Mouse (Mus musculus) duodenum, adult 2 months (tissue): ENCODE measurements around the gene Fetub. TPM values are rescaled to one million over a fixed set of nuclear protein-coding genes. Genes with fewer than 3 reads are reported as not detected.

Experiments
- polyA plus RNA-seq: library from polyadenylated mRNA; depleted of rRNA; stranded (reverse); fragments of >200 nt; gene quantifications from 2 replicates; pipeline ENCODE4 v1.2.3, GENCODE M21; 2012; ENCODE audit warnings: low replicate concordance; rRNA removed

Gene Fetub
- 0.30 and 0.38 TPM in 2 replicates for polyA plus RNA-seq

DNA sequence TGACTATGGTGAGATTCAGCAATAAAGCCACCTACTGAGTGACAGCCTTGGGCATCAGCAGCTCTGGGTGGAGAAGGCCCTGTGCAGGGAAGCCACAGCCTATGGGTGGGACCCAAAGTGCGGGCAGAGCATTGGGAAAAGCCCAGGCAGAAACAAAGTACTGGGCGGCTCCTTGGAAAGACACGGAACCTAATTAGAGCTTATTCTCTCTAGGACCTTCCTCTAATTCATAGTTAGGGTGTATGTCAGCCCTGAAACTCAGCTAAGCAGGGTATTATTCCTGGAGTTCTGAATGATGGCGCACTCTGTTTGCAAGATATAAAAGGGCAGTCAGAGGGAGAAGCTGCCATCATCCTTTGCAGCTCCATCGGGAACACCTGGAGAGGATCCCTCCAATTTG lies at the start of gene Fetub:
Gene Fetub, plus strand, starts transcription at position 301 of the 400 bp plus-strand sequence.

DNA sequence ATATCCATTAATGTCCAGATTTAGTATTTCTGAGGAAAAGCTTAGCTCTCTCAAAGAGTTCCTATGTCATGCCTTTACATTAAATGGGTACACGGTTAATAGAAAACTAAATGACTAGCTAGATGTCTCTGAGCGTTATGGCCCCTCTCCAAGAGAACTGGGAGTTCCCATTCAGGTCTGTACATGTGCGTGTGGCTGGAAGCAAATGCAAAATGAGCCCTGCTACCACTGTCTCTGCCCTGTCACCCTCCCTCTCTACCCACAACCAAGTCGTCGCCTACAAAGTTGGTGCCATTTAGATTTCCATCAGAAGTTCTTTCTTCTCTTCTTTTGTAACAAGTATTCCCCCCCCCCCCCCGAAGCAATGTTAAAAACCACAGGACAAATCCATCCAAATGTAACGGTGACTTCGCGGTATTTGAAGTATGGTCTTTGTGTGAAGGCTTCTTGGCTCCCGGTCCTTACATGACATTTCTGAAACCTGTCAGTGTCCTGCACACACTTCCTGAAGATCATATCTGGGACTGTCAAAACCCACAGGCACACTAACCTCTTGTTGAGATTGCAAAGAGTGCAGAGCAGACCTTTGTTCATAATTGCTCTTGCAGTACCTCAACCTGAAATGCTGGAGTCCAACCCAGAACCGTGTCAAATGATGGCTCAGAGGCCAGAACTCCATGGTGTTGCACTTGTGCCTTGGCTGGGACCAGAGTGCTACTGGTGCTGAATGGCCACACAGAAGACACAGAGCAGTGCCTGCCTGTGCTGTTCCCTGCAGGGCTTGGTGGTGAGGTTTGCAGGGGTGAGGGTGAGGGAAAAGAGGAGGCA lies 27.2 kb upstream of the Fetub start, which contains the start of gene Ahsg:
Gene Ahsg, plus strand, starts transcription at position 595 of the 828 bp plus-strand sequence.

DNA sequence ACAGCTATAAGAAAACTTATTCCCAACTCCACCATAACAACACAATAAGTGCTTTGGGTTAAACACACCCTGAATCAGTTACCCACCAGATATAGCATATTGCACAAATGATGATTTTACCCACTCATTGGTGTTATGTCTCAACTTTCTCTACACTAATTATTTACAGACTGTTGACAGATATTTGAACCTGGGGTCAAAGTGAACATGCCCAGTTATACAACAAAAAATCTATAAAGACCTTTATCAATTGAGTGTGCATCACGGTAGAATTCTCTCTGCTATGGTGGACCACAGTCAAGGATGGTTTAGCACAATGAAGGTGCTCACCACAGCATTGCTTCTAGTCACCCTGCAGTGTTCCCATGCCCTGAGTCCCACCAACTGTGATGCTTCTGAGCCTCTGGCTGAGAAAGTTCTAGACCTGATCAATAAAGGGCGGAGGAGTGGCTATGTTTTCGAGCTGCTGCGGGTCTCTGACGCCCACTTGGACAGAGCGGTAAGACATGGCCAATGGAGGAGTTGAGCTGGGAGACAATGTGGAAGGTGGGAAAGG lies 32.8 kb downstream of the Fetub start, which contains the start of gene Hrg:
Gene Hrg, plus strand, starts transcription at position 233 of the 556 bp plus-strand sequence.

Other genes starting within 250 kb of the Fetub start
- not detected in 2 replicates for gene Crygs, start 106.8 kb upstream of the Fetub start, polyA plus RNA-seq
- 3.3 and 4.8 TPM in 2 replicates for gene Tbccd1, start 60.7 kb upstream of the Fetub start, polyA plus RNA-seq
- 19.0 and 19.1 TPM in 2 replicates for gene Dnajb11, start 60.5 kb upstream of the Fetub start, polyA plus RNA-seq
- 1.1 TPM in 1 of 2 replicates, not detected in the other for gene Ahsg, start 27.1 kb upstream of the Fetub start, polyA plus RNA-seq
- not detected in 2 replicates for gene Hrg, start 32.7 kb downstream of the Fetub start, polyA plus RNA-seq
- not detected in 2 replicates for gene Kng2, start 111.1 kb downstream of the Fetub start, polyA plus RNA-seq
- not detected in 2 replicates for gene Kng1, start 139.5 kb downstream of the Fetub start, polyA plus RNA-seq
- gene Eif4a2, start 189.1 kb downstream of the Fetub start, polyA plus RNA-seq = 9.5 and 10.5 TPM in 2 replicates
- 0.47 TPM in 1 of 2 replicates, not detected in the other for gene Rfc4, start 209.4 kb downstream of the Fetub start, polyA plus RNA-seq
- 0.85 and 13.0 TPM in 2 replicates for gene Adipoq, start 228.2 kb downstream of the Fetub start, polyA plus RNA-seq